Mouse (Mus musculus): ENCODE data around the gene Pam.

Pam gene

GRCm38 (mm10) chr1:98095246-98095990 is at the start of gene Pam:
Pam (minus strand) TSS chr1:98095646.
- peak; percentile 77 for DNase-seq (ENCODE audit: low read depth, low spot score)

- peak; percentile 7 for DNase-seq (ENCODE audit: low read depth, low spot score)
These were observed 49.4 kb upstream of the Pam start for GRCm38 (mm10) chr1:98144845-98145244.

DNA sequence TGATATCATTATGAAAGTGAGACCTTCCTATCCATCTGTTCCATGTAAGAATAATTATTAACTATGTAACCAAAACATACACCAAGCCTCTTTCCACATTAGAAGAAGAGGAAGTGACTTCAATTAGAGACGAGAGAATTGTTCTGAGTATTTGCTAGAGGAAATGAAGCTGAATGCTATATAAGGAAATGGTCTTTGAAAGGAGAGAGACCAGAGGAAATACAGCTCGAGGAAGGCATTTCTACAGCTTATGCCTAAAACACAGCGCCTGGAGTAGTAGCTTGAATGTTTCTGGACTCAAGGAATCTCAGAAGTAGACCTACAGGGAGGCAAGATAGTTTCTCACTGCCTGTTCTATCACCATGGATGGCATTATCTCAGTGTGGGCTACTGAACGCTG is 35.8 kb upstream of the Pam start:
- no peak for DNase-seq (ENCODE audit: low read depth, low spot score)

DNA sequence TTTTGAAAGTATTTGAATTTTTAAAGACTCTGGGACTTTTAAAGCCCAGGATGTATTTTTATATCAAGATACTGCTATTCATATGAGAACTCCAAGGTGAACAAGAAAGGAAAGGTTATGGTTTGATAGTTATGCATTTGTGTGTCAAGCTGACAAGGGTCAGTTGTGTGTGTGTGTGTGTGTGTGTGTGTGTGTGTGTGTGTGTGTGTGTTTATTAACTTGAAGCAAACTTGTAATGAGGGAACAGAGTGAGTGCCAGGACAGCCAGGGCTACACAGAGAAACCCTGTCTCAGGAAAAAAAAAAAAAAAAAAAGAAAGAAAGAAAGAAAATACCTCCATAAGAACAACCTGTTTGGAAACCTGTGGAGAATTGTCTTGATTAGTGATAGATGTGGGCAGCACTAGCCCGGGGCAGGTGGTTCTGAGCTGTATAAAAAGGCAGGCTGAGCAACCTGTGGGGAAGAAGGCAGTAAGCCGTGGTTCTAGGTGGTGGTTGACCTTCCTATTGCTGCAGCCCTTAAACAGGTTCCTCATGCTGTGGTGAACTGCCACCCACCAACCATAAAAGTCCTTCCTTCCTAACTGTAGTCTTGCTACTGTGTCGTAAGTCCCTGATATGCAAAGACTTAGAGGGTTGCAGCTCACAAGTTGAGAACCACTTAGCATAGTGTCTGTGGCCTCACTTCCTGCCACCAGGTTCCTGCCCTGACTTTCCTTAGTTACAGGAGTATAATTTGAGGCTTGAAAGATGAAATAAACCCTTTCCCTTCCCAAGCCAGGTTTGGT is 34.3 kb upstream of the Pam start:
- DNase-seq (ENCODE audit: low read depth, low spot score) = no peak

- no peak for DNase-seq (ENCODE audit: low read depth, low spot score)
These were observed 33.7 kb upstream of the Pam start for GRCm38 (mm10) chr1:98129111-98129510.

- DNase-seq (ENCODE audit: low read depth, low spot score) = no peak
These were observed 33.1 kb upstream of the Pam start for GRCm38 (mm10) chr1:98128338-98129096.

DNA sequence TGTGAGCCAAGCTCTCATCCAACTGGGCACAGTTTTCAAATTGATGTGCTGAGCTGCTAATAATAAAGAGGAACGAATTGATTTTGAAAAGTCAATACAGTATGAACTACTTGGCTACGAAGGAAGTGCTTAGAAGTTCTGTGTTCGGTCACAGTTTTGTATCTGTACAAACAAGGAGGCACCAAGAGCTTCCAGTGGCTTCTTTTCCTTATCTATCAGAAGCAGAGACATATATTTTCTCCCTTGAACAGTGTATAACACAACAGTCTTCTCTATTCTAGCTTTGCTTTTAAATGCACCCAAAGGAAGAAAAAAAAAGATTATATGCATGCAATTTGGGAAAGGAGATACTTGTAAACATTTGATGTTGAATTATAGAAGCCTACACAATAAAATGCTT is 30.8 kb upstream of the Pam start:
- DNase-seq (ENCODE audit: low read depth, low spot score) = no peak

GRCm38 (mm10) chr1:98124727-98125126 is 29.3 kb upstream of the Pam start:
- DNase-seq (ENCODE audit: low read depth, low spot score) = no peak

- no peak for DNase-seq (ENCODE audit: low read depth, low spot score)
These were observed 24.1 kb upstream of the Pam start for GRCm38 (mm10) chr1:98119595-98119994.

DNA sequence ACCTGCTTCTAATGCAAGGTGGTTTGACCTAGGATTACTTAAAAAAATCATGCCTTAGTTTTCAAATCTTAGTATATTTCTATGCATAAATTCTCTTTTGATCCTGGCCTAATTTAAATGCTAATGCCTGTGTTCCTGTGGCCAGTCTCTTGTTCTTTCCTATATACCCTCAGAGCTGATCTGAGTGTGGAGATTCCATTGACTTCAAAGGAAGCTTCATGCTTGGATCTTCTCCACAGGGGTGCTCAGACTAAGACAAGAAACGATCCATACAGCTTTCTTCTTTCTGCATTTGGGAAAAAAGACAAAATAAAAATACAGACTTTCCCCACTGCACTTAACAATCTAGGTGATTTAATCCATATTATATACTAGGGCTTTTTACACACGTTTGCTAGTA is 12.2 kb upstream of the Pam start:
- no peak for DNase-seq (ENCODE audit: low read depth, low spot score)

DNA sequence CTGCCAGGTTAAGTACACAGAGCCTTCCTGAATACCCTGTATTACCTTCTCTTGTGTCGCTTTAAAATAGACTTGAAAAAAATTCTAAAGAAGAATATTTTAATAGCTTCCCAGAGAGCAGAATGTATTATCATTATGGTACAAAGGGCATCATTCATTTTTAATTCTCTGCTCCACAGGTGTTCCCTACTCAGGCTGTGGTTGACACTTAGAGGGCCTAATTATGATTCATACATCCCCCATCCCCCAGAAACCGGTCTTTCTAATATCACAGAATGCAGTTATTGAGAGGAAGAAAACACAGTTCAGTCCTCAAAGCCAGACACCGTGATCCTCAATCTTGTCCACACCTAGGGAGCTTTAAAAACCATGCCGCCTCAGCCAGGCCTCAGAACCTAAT is 4.0 kb upstream of the Pam start:
- DNase-seq (ENCODE audit: low read depth, low spot score) = no peak

GRCm38 (mm10) chr1:98097957-98098729 is 2.7 kb upstream of the Pam start:
- no peak for DNase-seq (ENCODE audit: low read depth, low spot score)

- DNase-seq (ENCODE audit: low read depth, low spot score) = peak; percentile 16
These were observed 1.0 kb upstream of the Pam start for GRCm38 (mm10) chr1:98096396-98096935.

DNA sequence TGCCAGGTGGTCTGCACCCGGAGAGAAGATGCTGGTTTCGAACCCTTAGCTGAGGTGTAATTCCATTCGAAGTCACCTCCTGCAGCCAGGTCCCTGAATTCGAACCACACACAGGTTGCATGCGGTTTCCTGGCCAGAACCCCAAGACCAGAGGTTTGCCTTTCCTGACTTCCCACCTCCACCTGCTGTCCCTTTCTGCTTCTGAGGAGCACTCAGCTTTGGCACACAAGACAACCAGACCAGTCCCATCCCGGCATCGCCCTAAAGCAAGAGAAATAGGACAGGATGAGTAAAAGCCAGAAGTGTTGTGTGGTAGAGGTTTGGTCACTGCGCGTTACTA is 515 bp upstream of the Pam start:
- peak; percentile 9 for DNase-seq (ENCODE audit: low read depth, low spot score)

DNA sequence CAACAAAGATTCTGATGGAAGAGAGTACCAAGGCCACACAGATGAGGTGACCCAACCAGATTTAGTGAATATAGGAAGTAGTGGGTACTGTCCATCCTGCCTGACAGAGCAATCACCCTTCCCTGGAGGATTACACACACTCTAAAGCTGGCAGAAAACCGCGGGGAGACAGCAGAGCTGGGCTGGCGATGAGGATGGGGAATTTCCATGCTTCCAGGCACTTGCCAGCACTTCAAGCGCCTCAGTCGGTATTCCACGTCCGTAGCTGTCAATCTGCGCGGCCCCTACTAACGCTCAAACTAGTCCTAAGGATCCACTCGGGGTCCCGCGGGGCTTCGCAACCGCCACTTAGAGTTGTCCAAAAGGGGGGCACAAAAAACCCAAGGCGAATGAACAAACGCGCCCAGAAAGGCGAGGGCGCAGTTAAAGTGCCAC is 618 bp downstream of the Pam start:
- DNase-seq (ENCODE audit: low read depth, low spot score) = peak; percentile 83

GRCm38 (mm10) chr1:98089336-98089975 is 6.0 kb downstream of the Pam start:
- DNase-seq (ENCODE audit: low read depth, low spot score) = no peak

- DNase-seq (ENCODE audit: low read depth, low spot score) = no peak
These were observed 9.0 kb downstream of the Pam start for GRCm38 (mm10) chr1:98086456-98086855.

GRCm38 (mm10) chr1:98084596-98085274 is 10.7 kb downstream of the Pam start:
- DNase-seq (ENCODE audit: low read depth, low spot score) = no peak

GRCm38 (mm10) chr1:98083508-98083907 is 11.9 kb downstream of the Pam start:
- no peak for DNase-seq (ENCODE audit: low read depth, low spot score)

DNA sequence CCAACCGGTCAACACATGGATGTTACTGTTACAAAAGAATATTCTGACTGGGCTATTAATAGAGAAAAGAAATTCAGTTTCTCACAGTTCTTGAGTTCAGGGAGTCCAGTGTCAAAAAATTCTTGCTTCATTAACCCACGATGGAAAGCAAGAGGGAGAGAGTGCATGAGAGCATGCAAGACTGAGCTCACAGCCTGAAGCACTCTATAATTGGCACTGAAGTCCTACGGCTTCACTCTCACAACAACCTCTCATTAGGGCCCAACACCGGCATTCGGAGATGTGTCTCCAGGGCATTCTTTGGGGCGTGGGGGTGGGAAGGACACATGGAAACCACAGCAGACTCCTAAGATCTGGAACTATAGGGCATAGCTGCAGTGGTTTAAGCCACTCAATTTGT is 12.5 kb downstream of the Pam start:
- DNase-seq (ENCODE audit: low read depth, low spot score) = no peak
